Mouse (Mus musculus): ENCODE results near the gene Arl5a.

The Arl5a gene

GRCm38 (mm10) chr2:52359722-52360121 lies 65.0 kb downstream of the Arl5a start:
- DNase-seq (ENCODE audit: low read depth) = no peak

DNA sequence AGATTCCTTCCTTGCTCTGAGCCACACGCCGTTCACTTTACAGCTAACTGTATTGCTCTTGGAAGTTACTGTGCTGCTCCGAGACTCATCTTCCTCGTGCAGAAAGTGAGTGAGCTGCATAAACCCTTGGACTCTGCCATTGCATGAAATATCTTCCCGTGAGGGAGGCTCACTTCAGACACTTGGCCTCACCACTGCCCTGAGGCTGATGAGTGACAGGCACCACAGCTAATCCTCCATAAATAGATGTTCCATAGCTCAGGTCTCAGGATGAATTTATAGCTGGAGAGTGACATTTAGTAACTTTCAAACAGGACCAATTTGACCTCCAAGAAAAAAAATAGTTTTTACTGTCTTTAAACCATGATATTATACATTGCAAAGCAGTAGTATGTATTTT lies 66.5 kb downstream of the Arl5a start:
- no peak for DNase-seq (ENCODE audit: low read depth)

DNA sequence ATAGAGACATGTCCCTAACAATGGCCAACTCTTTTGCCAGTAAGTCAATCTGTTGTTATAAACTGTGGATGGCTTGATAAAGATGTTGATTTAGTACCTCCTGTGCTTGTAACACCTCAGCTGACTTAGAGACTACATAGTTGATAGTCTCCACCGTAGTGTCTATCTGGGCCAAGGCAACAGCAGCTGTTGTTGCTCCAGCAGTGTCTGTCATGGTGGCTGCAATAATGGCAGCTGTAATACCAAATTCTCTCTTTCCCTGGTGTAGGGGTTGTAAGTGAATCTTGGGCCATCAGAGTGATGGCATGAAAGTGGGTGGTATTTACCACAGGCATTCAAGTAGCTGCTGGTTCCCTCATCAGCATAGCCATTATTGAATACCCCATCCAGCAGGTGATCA lies 73.7 kb downstream of the Arl5a start:
- DNase-seq (ENCODE audit: low read depth) = no peak
